Comparison of ENCODE assay signal across 7 mouse cellular contexts in the genomic region with DNA sequence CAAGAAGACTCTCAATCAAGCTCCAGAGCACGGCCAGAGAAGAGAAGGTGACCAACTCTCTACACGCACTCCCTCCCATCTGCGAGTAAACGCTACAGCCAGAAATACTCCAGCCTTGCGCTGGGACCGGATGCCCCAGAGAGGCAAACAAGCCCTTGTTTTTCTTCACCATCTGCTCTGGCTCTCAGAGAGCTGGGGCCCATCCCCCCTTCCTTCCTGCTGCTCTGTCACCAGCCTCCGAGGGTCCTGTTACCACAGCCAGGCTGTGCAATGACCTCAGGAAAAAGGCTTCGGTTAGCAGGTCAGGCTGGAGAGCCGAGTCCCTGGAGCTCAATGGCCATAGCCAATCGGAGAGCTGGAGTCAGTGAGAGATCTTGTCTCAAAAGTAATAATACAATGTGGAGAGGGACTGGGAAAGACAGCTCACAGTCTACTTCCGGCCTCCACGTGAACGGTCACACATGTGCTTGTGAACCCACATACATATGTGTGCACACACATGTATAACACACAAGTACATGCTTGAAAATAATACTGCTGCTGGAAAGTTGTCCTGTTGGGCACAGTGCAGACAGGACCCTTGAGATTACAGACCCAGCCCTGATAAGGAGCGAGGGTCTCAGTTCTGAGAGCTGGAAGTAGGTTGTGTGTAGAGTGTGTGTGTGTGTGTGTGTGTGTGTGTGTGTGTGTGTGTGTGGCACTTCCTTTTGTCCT. TPM values are rescaled to one million over a fixed set of nuclear protein-coding genes. Genes with fewer than 3 reads are reported as not detected.
A peak's percentile ranks its signal among the peaks of the same experiment; 100 is the strongest.
DNase-seq lines count a peak whose midpoint lies in the region; ATAC-seq and TF ChIP-seq lines count a peak whose summit lies in the region.

No protein-coding gene starts in this region.

- peak overlapping the region; percentile 43 for H3K4me3 ChIP-seq in embryonic facial prominence, embryonic 10.5 days
- H3K4me3 ChIP-seq in intestine, embryonic 16.5 days (ENCODE audit: low read length), result no peak overlapping the region
- H3K4me3 ChIP-seq in liver, adult 2 months (ENCODE audit: insufficient read depth, low read depth, low read length), result no peak overlapping the region
- H3K4me3 ChIP-seq in neural tube, embryonic 12.5 days, result no peak overlapping the region

- H3K27me3 ChIP-seq in embryonic facial prominence, embryonic 10.5 days (replicated peaks; ENCODE audit: low read depth, poor library complexity, severe bottlenecking), result no peaks in the 10 kb centered on the region
- no peaks in the 10 kb centered on the region for H3K27me3 ChIP-seq in intestine, embryonic 16.5 days (replicated peaks; ENCODE audit: control insufficient read depth, insufficient read depth, low read length)
- peaks cover 3% of the 10 kb centered on the region; the same call in 1 of the 2 replicates for H3K27me3 ChIP-seq in liver, adult 2 months (ENCODE audit: control insufficient read depth, insufficient read depth, low read length)
- H3K27me3 ChIP-seq in neural tube, embryonic 12.5 days (replicated peaks), result no peaks in the 10 kb centered on the region

- TF ChIP-seq POLR2A in liver, adult 2 months (IDR thresholded peaks at IDR 0.05; ENCODE audit: extremely low read depth, insufficient read depth, low read length), result no peak

- H3K79me2 ChIP-seq in liver, adult 2 months (ENCODE audit: control insufficient read depth, insufficient read depth, low read length), result no peaks in the 10 kb centered on the region

- H3K36me3 ChIP-seq in embryonic facial prominence, embryonic 10.5 days (replicated peaks), result peaks cover 22% of the 10 kb centered on the region
- no peaks in the 10 kb centered on the region for H3K36me3 ChIP-seq in intestine, embryonic 16.5 days (ENCODE audit: control insufficient read depth, insufficient read depth, low read length)
- H3K36me3 ChIP-seq in liver, adult 2 months (ENCODE audit: control insufficient read depth, insufficient read depth, low read length), result no peaks in the 10 kb centered on the region
- no peaks in the 10 kb centered on the region for H3K36me3 ChIP-seq in neural tube, embryonic 12.5 days

- no peaks in the 10 kb centered on the region; the same call in 1 of the 2 replicates for H3K9me3 ChIP-seq in embryonic facial prominence, embryonic 10.5 days
- H3K9me3 ChIP-seq in intestine, embryonic 16.5 days (ENCODE audit: control insufficient read depth, low read length), result no peaks in the 10 kb centered on the region
- no peaks in the 10 kb centered on the region for H3K9me3 ChIP-seq in neural tube, embryonic 12.5 days

- peak; percentile 94 for DNase-seq in embryonic facial prominence, embryonic 10.5 days (ENCODE audit: low spot score)
- peak; percentile 47 to 70 for DNase-seq in heart, adult 9 months (ENCODE audit: low spot score in 2 of 2)
- peak; percentile 2 for DNase-seq in liver, adult 2 months (ENCODE audit: extremely low read depth, low read depth, low spot score)
- peak; percentile 92 for DNase-seq in thymus, postnatal 14 days

- no peak for TF ChIP-seq CTCF in liver, adult 2 months (IDR thresholded peaks at IDR 0.05; ENCODE audit: low read depth, low read length)

- 0 out of 2 replicates have a peak overlapping the region, but pooled peaks have one; percentile 18 for H3K4me2 ChIP-seq in intestine, embryonic 16.5 days (ENCODE audit: low read depth, low read length)
- peak overlapping the region; percentile 35 for H3K4me2 ChIP-seq in neural tube, embryonic 12.5 days (replicated peaks)

- 0 out of 2 replicates have a peak overlapping the region, but pooled peaks have one; percentile 26 for H3K9ac ChIP-seq in intestine, embryonic 16.5 days (ENCODE audit: low read depth, low read length)
- H3K9ac ChIP-seq in liver, adult 2 months (ENCODE audit: low read depth, low read length), result no peak overlapping the region
- H3K9ac ChIP-seq in neural tube, embryonic 12.5 days, result no peak overlapping the region

- peak; percentile 91 for ATAC-seq in activated CD4-positive, CD25-positive, alpha-beta regulatory T cell, adult 4 months
- ATAC-seq in intestine, embryonic 16.5 days, result peak; percentile 83
- ATAC-seq in neural tube, embryonic 12.5 days (ENCODE audit: low FRiP score, low read depth), result peak; percentile 76

- peaks cover 82% of the 10 kb centered on the region for H3K4me1 ChIP-seq in embryonic facial prominence, embryonic 10.5 days
- peaks cover 10% of the 10 kb centered on the region for H3K4me1 ChIP-seq in intestine, embryonic 16.5 days (ENCODE audit: control insufficient read depth, insufficient read depth, low read length)
- H3K4me1 ChIP-seq in liver, adult 2 months (ENCODE audit: control insufficient read depth, insufficient read depth, low read length), result no peaks in the 10 kb centered on the region
- H3K4me1 ChIP-seq in neural tube, embryonic 12.5 days, result peaks cover 34% of the 10 kb centered on the region

- 8% methylated on average over 14 of the region's 14 CpGs for WGBS in embryonic facial prominence, embryonic 10.5 days
- 21% methylated on average over 14 of the region's 14 CpGs for WGBS in intestine, embryonic 16.5 days
- 34% methylated on average over 14 of the region's 14 CpGs for WGBS in liver, adult 2 months
- 15% methylated on average over 14 of the region's 14 CpGs for WGBS in neural tube, embryonic 12.5 days

- peak overlapping the region; percentile 93 for H3K27ac ChIP-seq in embryonic facial prominence, embryonic 10.5 days (replicated peaks)
- H3K27ac ChIP-seq in intestine, embryonic 16.5 days (ENCODE audit: low read length), result peak overlapping the region; percentile 88
- H3K27ac ChIP-seq in liver, adult 2 months (replicated peaks; ENCODE audit: insufficient read depth, low read depth, low read length), result no peak overlapping the region
- H3K27ac ChIP-seq in neural tube, embryonic 12.5 days, result peak overlapping the region; percentile 43; the same call in 1 of the 2 replicates

RNA-seq across cellular contexts. Expression of a gene that starts 18.9 kb away (rescaled TPM):
- not detected for polyA plus RNA-seq in activated CD4-positive, CD25-positive, alpha-beta regulatory T cell, adult 4 months (2017; shearing (Covaris generic))
- polyA plus RNA-seq in embryonic facial prominence, embryonic 10.5 days (2016; fragmentation: Nextera tagmentation; extraction: Ambion mirVana), result 103 and 118 TPM in 2 replicates
- polyA plus RNA-seq in intestine, embryonic 16.5 days (2015; fragmentation: Nextera tagmentation; extraction: Ambion mirVana), result 5.5 and 6.8 TPM in 2 replicates
- not detected in 2 replicates for total RNA-seq in liver, adult 2 months (2014; rRNA removed)
- not detected in 2 replicates for polyA plus RNA-seq in liver, adult 2 months (2012; rRNA removed)
- polyA plus RNA-seq in neural tube, embryonic 12.5 days (2016; fragmentation: Nextera tagmentation; extraction: Ambion mirVana), result 67.9 and 74.6 TPM in 2 replicates

RNA-seq across cellular contexts. Expression of a gene that starts 43.8 kb away (rescaled TPM):
- polyA plus RNA-seq in activated CD4-positive, CD25-positive, alpha-beta regulatory T cell, adult 4 months (2017; shearing (Covaris generic)), result 1 to 10 TPM; 7.4 to 9.7 TPM
- 77.9 and 86.1 TPM in 2 replicates for polyA plus RNA-seq in embryonic facial prominence, embryonic 10.5 days (2016; fragmentation: Nextera tagmentation; extraction: Ambion mirVana)
- 43.2 and 52.4 TPM in 2 replicates for polyA plus RNA-seq in intestine, embryonic 16.5 days (2015; fragmentation: Nextera tagmentation; extraction: Ambion mirVana)
- 2.4 and 3.2 TPM in 2 replicates for total RNA-seq in liver, adult 2 months (2014; rRNA removed)
- polyA plus RNA-seq in liver, adult 2 months (2012; rRNA removed), result 3.4 and 3.8 TPM in 2 replicates
- polyA plus RNA-seq in neural tube, embryonic 12.5 days (2016; fragmentation: Nextera tagmentation; extraction: Ambion mirVana), result 98.2 and 106 TPM in 2 replicates

Comparison
In these comparisons a context has a peak if more than half of its experiments do, and no peak if none do; other contexts are left out.
1. DNase-seq: peak in every context shown above with its lines; median percentile 94 in embryonic facial prominence, embryonic 10.5 days; 92 in thymus, postnatal 14 days; 58 in heart, adult 9 months; 2 in liver, adult 2 months.